Mouse (Mus musculus) C2C12 (cell line): ENCODE data around the gene Sqstm1. TPM values are rescaled to one million over a fixed set of nuclear protein-coding genes. Genes with fewer than 3 reads are reported as not detected.

ENCODE experiments used
- H3K27me3 ChIP-seq: one replicate; pipeline ENCODE4 v1.6.1; 2011; ENCODE audit not compliant: control insufficient read depth, insufficient read depth, insufficient read length
- H3K36me3 ChIP-seq: one replicate; pipeline ENCODE4 v1.6.1; 2011; ENCODE audit not compliant: control insufficient read depth, insufficient read depth
- H3K4me3 ChIP-seq: one replicate; pipeline ENCODE4 v1.5.1; 2011; ENCODE audit warnings: mild to moderate bottlenecking, control low read depth; ENCODE audit not compliant: poor library complexity, insufficient read depth, severe bottlenecking
- H3K79me2 ChIP-seq: one replicate; pipeline ENCODE4 v1.6.1; 2011; ENCODE audit not compliant: control insufficient read depth, insufficient read depth
- H3K79me3 ChIP-seq: one replicate; pipeline ENCODE4 v1.6.1; 2011; ENCODE audit warnings: low read depth, control low read depth
- H3ac ChIP-seq: one replicate; pipeline ENCODE3; 2011; ENCODE audit warnings: low read depth; ENCODE audit not compliant: control insufficient read depth, insufficient read length
- CEBPB ChIP-seq: IDR thresholded peaks from one replicate; pipeline ENCODE4 v1.6.1; 2011; ENCODE audit warnings: low read depth, mild to moderate bottlenecking, control low read depth, moderate library complexity
- CTCF ChIP-seq: IDR thresholded peaks from one replicate; pipeline ENCODE4 v1.5.1; 2011; ENCODE audit not compliant: control insufficient read depth, insufficient read depth, insufficient read length
- FOSL1 ChIP-seq: IDR thresholded peaks from one replicate; pipeline ENCODE4 v1.8.0; 2011; ENCODE audit warnings: mild to moderate bottlenecking, low read length; ENCODE audit not compliant: poor library complexity, insufficient read depth, severe bottlenecking
- MAX ChIP-seq: IDR thresholded peaks from one replicate; pipeline ENCODE4 v1.6.1; 2011; ENCODE audit warnings: mild to moderate bottlenecking, control low read depth
- MYOD1 ChIP-seq: IDR thresholded peaks from one replicate; pipeline ENCODE4 v1.6.1; 2011; ENCODE audit warnings: low read depth; ENCODE audit not compliant: control insufficient read depth, insufficient read length
- MYOG ChIP-seq: IDR thresholded peaks from one replicate; pipeline ENCODE4 v1.6.1; 2011; ENCODE audit not compliant: control insufficient read depth, insufficient read length; ENCODE audit errors: extremely low read depth
- USF1 ChIP-seq: IDR thresholded peaks from one replicate; pipeline ENCODE4 v1.6.1; 2011; ENCODE audit warnings: low read depth, mild to moderate bottlenecking, control low read depth, moderate library complexity
- long read RNA-seq, 2 experiments: library from polyadenylated mRNA; unstranded; transcript quantifications; one replicate each; pipeline ENCODE4 v2.0.0; 2019 to 2020
- polyA plus RNA-seq: library from polyadenylated mRNA; unstranded; fragments of >200 nt; fragmentation: generic; extraction: Trizol; gene quantifications from one replicate; pipeline ENCODE4 v1.2.1, GENCODE M21; 2012; ENCODE audit warnings: missing spikeins

Gene Sqstm1
- 660 TPM for polyA plus RNA-seq
- long read RNA-seq, experiment 1, transcript Sqstm1-202 (8 exons, 2,037 nt), result major isoform, 416 of 637 reads
- long read RNA-seq, experiment 1, transcript Sqstm1-201 (8 exons, 2,673 nt), result minor isoform, 114 of 637 reads
- long read RNA-seq, experiment 1, partial matches to known transcripts, result 35 of 637 reads
- long read RNA-seq, experiment 1, other reads (novel, unspliced or antisense), result 72 of 637 reads
- long read RNA-seq, experiment 2, transcript Sqstm1-201 (8 exons, 2,673 nt), result minor isoform, 221 of 1,561 reads
- long read RNA-seq, experiment 2, transcript Sqstm1-202 (8 exons, 2,037 nt), result major isoform, 1,252 of 1,561 reads
- long read RNA-seq, experiment 2, partial matches to known transcripts, result 39 of 1,561 reads
- long read RNA-seq, experiment 2, other reads (novel, unspliced or antisense), result 48 of 1,561 reads

- peaks cover 60% of the 10 kb centered on the region for H3K79me2 ChIP-seq
- H3K79me3 ChIP-seq, result peaks cover 45% of the 10 kb centered on the region
- peak within 1 kb of the TSS; percentile 82 for H3ac ChIP-seq
- TF ChIP-seq MYOG, result no peak
- TF ChIP-seq MAX, result no peak
- H3K36me3 ChIP-seq, result peaks cover 37% of the 10 kb centered on the region
- H3K27me3 ChIP-seq, result no peaks in the 10 kb centered on the region
- H3K4me3 ChIP-seq, result peak within 1 kb of the TSS; percentile 99
Measured at GRCm38 (mm10) chr11:50210505-50211151, at the start of gene Sqstm1, which contains the start of gene Mgat4b. Sqstm1 (minus strand) TSS chr11:50210827. Mgat4b (plus strand) TSS chr11:50210890.

GRCm38 (mm10) chr11:50258310-50258709 lies 47.7 kb upstream of the Sqstm1 start:
- H3K79me3 ChIP-seq, result no peaks in the 10 kb centered on the region
- no peak for TF ChIP-seq USF1
- TF ChIP-seq MAX, result peak; percentile 89
- H3K4me3 ChIP-seq, result no peak overlapping the region
- H3K27me3 ChIP-seq, result no peaks in the 10 kb centered on the region
- peaks cover 72% of the 10 kb centered on the region for H3K36me3 ChIP-seq
- H3K79me2 ChIP-seq, result no peaks in the 10 kb centered on the region
- no peak overlapping the region for H3ac ChIP-seq

GRCm38 (mm10) chr11:50256615-50257014 lies 46.0 kb upstream of the Sqstm1 start:
- Histone ChIP-seq H3K79me2 (no peaks in the 10 kb centered on the region), H3K36me3 (peaks cover 56% of the 10 kb centered on the region), H3K79me3 (no peaks in the 10 kb centered on the region), H3K4me3 (no peak overlapping the region), H3K27me3 (no peaks in the 10 kb centered on the region), H3ac (no peak overlapping the region)
- TF ChIP-seq CEBPB, result no peak

- no peaks in the 10 kb centered on the region for H3K27me3 ChIP-seq
- no peaks in the 10 kb centered on the region for H3K79me3 ChIP-seq
- H3K36me3 ChIP-seq, result peaks cover 34% of the 10 kb centered on the region
- H3K79me2 ChIP-seq, result no peaks in the 10 kb centered on the region
- H3ac ChIP-seq, result no peak overlapping the region
- TF ChIP-seq CEBPB, result no peak
- no peak overlapping the region for H3K4me3 ChIP-seq
Measured at GRCm38 (mm10) chr11:50254010-50254580, 43.5 kb upstream of the Sqstm1 start.

GRCm38 (mm10) chr11:50253393-50253792 lies 42.8 kb upstream of the Sqstm1 start:
- TF ChIP-seq USF1 (no peak), MYOD1 (peak; percentile 58)
- peaks cover 28% of the 10 kb centered on the region for H3K36me3 ChIP-seq
- no peak overlapping the region for H3ac ChIP-seq
- no peaks in the 10 kb centered on the region for H3K79me3 ChIP-seq
- no peak overlapping the region for H3K4me3 ChIP-seq
- no peaks in the 10 kb centered on the region for H3K27me3 ChIP-seq
- H3K79me2 ChIP-seq, result no peaks in the 10 kb centered on the region

DNA sequence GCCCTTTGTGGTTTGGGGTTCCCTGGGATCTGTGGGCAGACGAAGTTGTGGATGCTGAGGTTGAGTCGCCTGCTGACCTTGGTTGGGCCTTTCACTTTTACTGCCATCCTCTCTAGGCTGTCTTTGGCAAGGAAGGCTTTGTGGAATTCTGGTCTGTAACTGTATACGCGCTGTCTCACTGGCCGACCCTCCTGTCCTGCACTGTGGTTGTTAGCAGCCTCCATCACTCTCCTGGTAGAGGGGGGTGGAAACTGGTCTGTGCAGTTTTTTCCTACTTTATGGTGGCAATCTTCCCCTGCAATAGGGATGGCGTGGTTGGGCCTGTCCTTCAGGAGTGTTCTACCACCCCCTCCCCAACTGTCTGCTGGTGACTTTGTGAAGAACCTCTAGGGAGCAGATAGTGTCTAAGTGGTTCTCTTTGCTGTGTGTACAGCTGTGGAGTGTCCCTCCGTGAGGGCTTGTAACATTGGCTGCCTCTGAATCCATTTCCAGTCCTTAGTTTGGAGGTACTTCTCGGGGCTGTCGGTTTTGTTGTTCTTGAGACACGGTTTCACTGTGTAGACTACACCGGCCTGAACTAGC lies 42.1 kb upstream of the Sqstm1 start:
- TF ChIP-seq USF1, result no peak
- TF ChIP-seq MYOG, result no peak
- no peak for TF ChIP-seq MAX
- TF ChIP-seq MYOD1, result no peak
- no peak for TF ChIP-seq FOSL1
- no peak for TF ChIP-seq CTCF
- no peak for TF ChIP-seq CEBPB
- no peaks in the 10 kb centered on the region for H3K79me2 ChIP-seq
- no peaks in the 10 kb centered on the region for H3K27me3 ChIP-seq
- no peak overlapping the region for H3K4me3 ChIP-seq
- H3K36me3 ChIP-seq, result peaks cover 24% of the 10 kb centered on the region
- H3ac ChIP-seq, result peak overlapping the region; percentile 7
- H3K79me3 ChIP-seq, result no peaks in the 10 kb centered on the region
